Mouse (Mus musculus): ENCODE data around the gene Slc18a3.

Slc18a3 gene

GRCm38 (mm10) chr14:32463211-32464040 lies 1.2 kb downstream of the Slc18a3 start:
- DNase-seq (ENCODE audit: low spot score in 2 of 2), result no peak

- no peak for DNase-seq (ENCODE audit: low spot score in 2 of 2)
Observed at GRCm38 (mm10) chr14:32452552-32452951, 12.1 kb downstream of the Slc18a3 start.

GRCm38 (mm10) chr14:32446989-32447388 lies 17.7 kb downstream of the Slc18a3 start:
- DNase-seq (ENCODE audit: low spot score in 2 of 2), result no peak

GRCm38 (mm10) chr14:32443446-32443845 lies 21.2 kb downstream of the Slc18a3 start:
- DNase-seq (ENCODE audit: low spot score in 2 of 2), result no peak

GRCm38 (mm10) chr14:32439744-32440143 lies 24.9 kb downstream of the Slc18a3 start:
- no peak for DNase-seq (ENCODE audit: low spot score in 2 of 2)

GRCm38 (mm10) chr14:32439316-32439715 lies 25.3 kb downstream of the Slc18a3 start:
- no peak for DNase-seq (ENCODE audit: low spot score in 2 of 2)

GRCm38 (mm10) chr14:32437352-32437793 lies 27.3 kb downstream of the Slc18a3 start:
- no peak for DNase-seq (ENCODE audit: low spot score in 2 of 2)

- no peak for DNase-seq (ENCODE audit: low spot score in 2 of 2)
Observed at GRCm38 (mm10) chr14:32429030-32429602, 35.5 kb downstream of the Slc18a3 start.

GRCm38 (mm10) chr14:32423946-32424345 lies 40.7 kb downstream of the Slc18a3 start:
- no peak for DNase-seq (ENCODE audit: low spot score in 2 of 2)

GRCm38 (mm10) chr14:32418747-32419146 lies 45.9 kb downstream of the Slc18a3 start:
- no peak for DNase-seq (ENCODE audit: low spot score in 2 of 2)

All from right cerebral cortex, adult 2 months (tissue).